Mouse (Mus musculus): ENCODE data around the gene Akap11. TPM values are rescaled to one million over a fixed set of nuclear protein-coding genes. Genes with fewer than 3 reads are reported as not detected.

Akap11 gene
- 0.02 and 0.06 TPM in 2 replicates for polyA plus RNA-seq (2012)

- Histone ChIP-seq H3K4me3 (replicated peaks) (peak within 1 kb of the TSS; percentile 90), H3K36me3 (ENCODE audit: control insufficient read depth) (peaks cover 1% of the 10 kb centered on the region), H3K27me3 (ENCODE audit: control insufficient read depth) (no peaks in the 10 kb centered on the region), H3K4me1 (ENCODE audit: control insufficient read depth) (peaks cover 43% of the 10 kb centered on the region), H3K9me3 (ENCODE audit: control insufficient read depth, low read length) (no peaks in the 10 kb centered on the region)
- TF ChIP-seq GATA1 (IDR thresholded peaks at IDR 0.05; ENCODE audit: low read length): no peak
- no peak for TF ChIP-seq TAL1 (IDR thresholded peaks at IDR 0.05; ENCODE audit: low read length)
Observed at GRCm38 (mm10) chr14:78536281-78537165, at the start of gene Akap11. Akap11 (minus strand) TSS chr14:78536808.

DNA sequence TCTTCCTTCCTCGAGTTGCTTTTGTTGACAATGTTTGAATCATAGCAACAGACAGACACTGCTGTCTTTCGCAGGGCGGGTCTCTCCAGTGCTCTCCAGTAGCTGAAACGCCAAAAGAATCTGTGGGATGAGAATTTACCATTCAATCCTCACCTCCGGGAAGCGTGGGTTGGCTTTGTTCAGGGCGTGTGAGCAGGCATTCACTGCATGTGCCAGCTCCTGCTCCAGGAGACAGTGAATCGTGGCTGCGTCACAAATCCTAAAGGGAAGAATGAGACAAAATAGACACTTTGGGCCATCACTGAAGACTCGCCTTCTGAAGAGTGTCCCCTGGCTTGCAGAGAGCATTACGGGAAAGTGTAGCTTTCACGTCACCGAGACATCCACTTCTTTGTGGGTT, 47.6 kb upstream of the Akap11 start:
- Histone ChIP-seq H3K36me3 (ENCODE audit: control insufficient read depth) (no peaks in the 10 kb centered on the region), H3K4me3 (replicated peaks) (no peak overlapping the region), H3K9me3 (ENCODE audit: control insufficient read depth, low read length) (no peaks in the 10 kb centered on the region), H3K4me1 (ENCODE audit: control insufficient read depth) (peaks cover 17% of the 10 kb centered on the region), H3K27me3 (ENCODE audit: control insufficient read depth) (no peaks in the 10 kb centered on the region)
- TF ChIP-seq TAL1 (IDR thresholded peaks at IDR 0.05; ENCODE audit: low read length) (no peak), GATA1 (IDR thresholded peaks at IDR 0.05; ENCODE audit: low read length) (no peak)

- H3K4me3 ChIP-seq (replicated peaks): no peak overlapping the region
- H3K36me3 ChIP-seq (ENCODE audit: control insufficient read depth): no peaks in the 10 kb centered on the region
- peaks cover 17% of the 10 kb centered on the region for H3K4me1 ChIP-seq (ENCODE audit: control insufficient read depth)
- H3K9me3 ChIP-seq (ENCODE audit: control insufficient read depth, low read length): no peaks in the 10 kb centered on the region
- no peak for TF ChIP-seq GATA1 (IDR thresholded peaks at IDR 0.05; ENCODE audit: low read length)
- TF ChIP-seq TAL1 (IDR thresholded peaks at IDR 0.05; ENCODE audit: low read length): no peak
- H3K27me3 ChIP-seq (ENCODE audit: control insufficient read depth): no peaks in the 10 kb centered on the region
Observed at GRCm38 (mm10) chr14:78583168-78583567, 46.6 kb upstream of the Akap11 start.

DNA sequence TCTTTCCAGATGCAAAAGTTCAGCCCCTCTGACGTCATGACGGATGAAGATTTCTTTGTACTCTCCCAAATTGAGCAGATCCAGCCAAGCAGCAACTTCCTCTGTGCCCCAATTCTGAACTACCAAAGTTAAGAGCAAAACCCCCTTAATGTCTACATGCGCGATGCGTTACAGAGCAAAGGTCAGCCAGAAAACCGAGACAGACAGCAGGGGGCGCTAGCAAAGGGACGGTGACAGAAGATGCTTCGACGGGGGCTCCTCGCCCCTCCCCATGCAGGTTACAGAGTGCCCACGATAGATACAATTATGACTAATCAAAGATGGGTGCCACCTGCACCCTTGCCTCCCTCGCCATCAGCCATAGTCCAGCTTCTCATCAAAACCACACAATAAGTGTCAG, 39.3 kb upstream of the Akap11 start:
- Histone ChIP-seq H3K4me3 (replicated peaks) (no peak overlapping the region), H3K36me3 (ENCODE audit: control insufficient read depth) (no peaks in the 10 kb centered on the region), H3K4me1 (ENCODE audit: control insufficient read depth) (no peaks in the 10 kb centered on the region), H3K27me3 (ENCODE audit: control insufficient read depth) (no peaks in the 10 kb centered on the region), H3K9me3 (ENCODE audit: control insufficient read depth, low read length) (no peaks in the 10 kb centered on the region)
- TF ChIP-seq TAL1 (IDR thresholded peaks at IDR 0.05; ENCODE audit: low read length) (no peak), GATA1 (IDR thresholded peaks at IDR 0.05; ENCODE audit: low read length) (no peak)

GRCm38 (mm10) chr14:78568410-78568809, 31.8 kb upstream of the Akap11 start:
- Histone ChIP-seq H3K4me3 (replicated peaks) (no peak overlapping the region), H3K4me1 (ENCODE audit: control insufficient read depth) (no peaks in the 10 kb centered on the region), H3K36me3 (ENCODE audit: control insufficient read depth) (no peaks in the 10 kb centered on the region), H3K9me3 (ENCODE audit: control insufficient read depth, low read length) (no peaks in the 10 kb centered on the region), H3K27me3 (ENCODE audit: control insufficient read depth) (no peaks in the 10 kb centered on the region)
- TF ChIP-seq GATA1 (IDR thresholded peaks at IDR 0.05; ENCODE audit: low read length) (no peak), TAL1 (IDR thresholded peaks at IDR 0.05; ENCODE audit: low read length) (no peak)

GRCm38 (mm10) chr14:78566431-78566830, 29.8 kb upstream of the Akap11 start:
- H3K27me3 ChIP-seq (ENCODE audit: control insufficient read depth): no peaks in the 10 kb centered on the region
- no peak for TF ChIP-seq TAL1 (IDR thresholded peaks at IDR 0.05; ENCODE audit: low read length)
- TF ChIP-seq GATA1 (IDR thresholded peaks at IDR 0.05; ENCODE audit: low read length): no peak
- H3K4me1 ChIP-seq (ENCODE audit: control insufficient read depth): no peaks in the 10 kb centered on the region
- H3K4me3 ChIP-seq (replicated peaks): no peak overlapping the region
- no peaks in the 10 kb centered on the region for H3K9me3 ChIP-seq (ENCODE audit: control insufficient read depth, low read length)
- no peaks in the 10 kb centered on the region for H3K36me3 ChIP-seq (ENCODE audit: control insufficient read depth)

- TF ChIP-seq GATA1 (IDR thresholded peaks at IDR 0.05; ENCODE audit: low read length): no peak
- TF ChIP-seq TAL1 (IDR thresholded peaks at IDR 0.05; ENCODE audit: low read length): no peak
- Histone ChIP-seq H3K36me3 (ENCODE audit: control insufficient read depth) (no peaks in the 10 kb centered on the region), H3K27me3 (ENCODE audit: control insufficient read depth) (no peaks in the 10 kb centered on the region), H3K4me1 (ENCODE audit: control insufficient read depth) (no peaks in the 10 kb centered on the region), H3K4me3 (replicated peaks) (no peak overlapping the region), H3K9me3 (ENCODE audit: control insufficient read depth, low read length) (no peaks in the 10 kb centered on the region)
Observed at GRCm38 (mm10) chr14:78564292-78564691, 27.7 kb upstream of the Akap11 start.

DNA sequence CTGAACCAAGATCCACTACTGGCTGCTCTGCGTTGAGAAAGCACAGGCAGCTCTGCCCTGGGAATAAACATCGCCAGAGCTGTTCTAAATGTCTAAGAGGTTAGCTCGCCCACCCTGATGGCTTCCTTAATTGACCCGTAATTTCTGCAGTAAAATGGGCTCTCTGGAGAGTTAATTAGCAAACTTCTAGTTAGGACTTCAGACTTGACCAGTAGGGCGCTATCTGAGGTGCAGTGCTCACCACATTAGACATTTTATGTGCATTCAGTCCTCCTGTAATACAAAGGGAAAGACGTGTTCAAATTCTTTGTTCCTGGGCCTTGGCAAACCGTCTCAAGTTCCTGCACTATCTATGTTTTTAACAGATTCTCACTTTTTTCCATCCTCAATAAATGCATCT, 26.6 kb upstream of the Akap11 start:
- no peaks in the 10 kb centered on the region for H3K36me3 ChIP-seq (ENCODE audit: control insufficient read depth)
- H3K4me1 ChIP-seq (ENCODE audit: control insufficient read depth): no peaks in the 10 kb centered on the region
- no peak for TF ChIP-seq TAL1 (IDR thresholded peaks at IDR 0.05; ENCODE audit: low read length)
- H3K27me3 ChIP-seq (ENCODE audit: control insufficient read depth): no peaks in the 10 kb centered on the region
- H3K4me3 ChIP-seq (replicated peaks): no peak overlapping the region
- no peaks in the 10 kb centered on the region for H3K9me3 ChIP-seq (ENCODE audit: control insufficient read depth, low read length)

GRCm38 (mm10) chr14:78562121-78562520, 25.5 kb upstream of the Akap11 start:
- Histone ChIP-seq H3K27me3 (ENCODE audit: control insufficient read depth) (no peaks in the 10 kb centered on the region), H3K4me3 (replicated peaks) (no peak overlapping the region), H3K4me1 (ENCODE audit: control insufficient read depth) (no peaks in the 10 kb centered on the region), H3K36me3 (ENCODE audit: control insufficient read depth) (no peaks in the 10 kb centered on the region), H3K9me3 (ENCODE audit: control insufficient read depth, low read length) (no peaks in the 10 kb centered on the region)
- TF ChIP-seq GATA1 (IDR thresholded peaks at IDR 0.05; ENCODE audit: low read length) (no peak), TAL1 (IDR thresholded peaks at IDR 0.05; ENCODE audit: low read length) (no peak)

All from erythroblast, embryonic 14.5 days (primary cell).